Mouse (Mus musculus): ENCODE measurements around the gene Cfap221. TPM values are rescaled to one million over a fixed set of nuclear protein-coding genes. Genes with fewer than 3 reads are reported as not detected.
A peak's percentile ranks its signal among the peaks of the same experiment; 100 is the strongest.

The Cfap221 gene
- polyA plus RNA-seq, 1 experiment from 2014 or later, result 0.08 TPM

DNA sequence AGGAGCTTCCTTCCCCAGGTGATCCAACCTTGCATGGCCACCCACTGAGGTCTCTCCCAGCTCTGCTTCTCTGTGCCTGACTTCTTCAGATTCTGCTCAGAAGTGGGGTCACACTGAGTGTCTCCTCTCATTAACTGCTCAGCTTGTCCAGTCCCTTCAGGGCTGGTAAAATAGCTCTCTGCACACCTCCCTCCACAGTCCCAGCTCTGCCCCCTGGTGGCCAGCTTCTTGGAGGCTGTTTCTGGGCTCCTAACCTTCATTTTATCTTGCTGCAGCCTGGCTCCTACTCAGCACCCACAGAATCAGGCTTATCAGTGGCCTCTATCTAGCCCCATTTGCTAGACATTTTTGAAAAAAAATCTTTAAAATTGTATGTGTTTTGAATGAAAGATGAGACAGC lies 16.1 kb upstream of the Cfap221 start:
- H3K4me1 ChIP-seq (ENCODE audit: control insufficient read depth, insufficient read depth, low read length), result no peaks in the 10 kb centered on the region
- no peak overlapping the region for H3K4me2 ChIP-seq
- H3K4me3 ChIP-seq (ENCODE audit: low read depth, low read length), result no peak overlapping the region
- no peaks in the 10 kb centered on the region for H3K36me3 ChIP-seq (ENCODE audit: control insufficient read depth, insufficient read depth, low read length)
- H3K27ac ChIP-seq (ENCODE audit: low read depth, low read length), result no peak overlapping the region
- peaks cover 1% of the 10 kb centered on the region; the same call in 1 of the 2 replicates for H3K27me3 ChIP-seq (ENCODE audit: control insufficient read depth, insufficient read depth, low read length)
- H3K9me3 ChIP-seq (ENCODE audit: control insufficient read depth, low read length), result no peaks in the 10 kb centered on the region
- no peak overlapping the region for H3K9ac ChIP-seq (ENCODE audit: low read length)
- DNase-seq (ENCODE audit: low spot score, missing footprints), result peak; percentile 97
- ATAC-seq (ENCODE audit: low FRiP score), result peak; percentile 48; the same call in 1 of the 2 replicates

DNA sequence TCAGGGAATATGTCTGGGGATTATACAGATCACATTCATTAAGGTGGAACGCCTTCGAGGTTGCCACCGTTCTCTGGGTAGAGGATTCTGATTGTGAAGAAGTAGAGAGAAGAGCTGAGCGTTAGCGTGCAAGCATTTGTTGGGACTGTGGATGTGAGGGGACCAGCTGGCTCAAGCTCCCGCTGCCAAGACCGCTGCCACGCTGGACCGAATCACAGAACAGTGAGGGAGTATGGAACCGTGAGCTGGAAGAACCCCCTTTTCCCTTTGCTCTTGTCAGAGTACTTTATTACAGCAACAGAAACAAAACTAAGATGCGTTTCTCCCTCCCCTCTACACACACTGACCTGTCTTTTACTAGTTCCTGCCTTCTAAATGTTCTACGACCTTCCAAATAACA lies 15.6 kb upstream of the Cfap221 start:
- Histone ChIP-seq H3K36me3 (ENCODE audit: control insufficient read depth, insufficient read depth, low read length) (no peaks in the 10 kb centered on the region), H3K4me1 (ENCODE audit: control insufficient read depth, insufficient read depth, low read length) (0 out of 2 replicates have a peak, but pooled peaks cover under 1% of the 10 kb centered on the region), H3K27me3 (ENCODE audit: control insufficient read depth, insufficient read depth, low read length) (peaks cover 6% of the 10 kb centered on the region; the same call in 1 of the 2 replicates), H3K4me3 (ENCODE audit: low read depth, low read length) (no peak overlapping the region), H3K9ac (ENCODE audit: low read length) (no peak overlapping the region), H3K4me2 (no peak overlapping the region), H3K27ac (ENCODE audit: low read depth, low read length) (no peak overlapping the region), H3K9me3 (ENCODE audit: control insufficient read depth, low read length) (no peaks in the 10 kb centered on the region)
- ATAC-seq (ENCODE audit: low FRiP score) (no peak), DNase-seq (ENCODE audit: low spot score, missing footprints) (peak; percentile 76)
- WGBS, result 83% methylated on average over 12 of the region's 12 CpGs

DNA sequence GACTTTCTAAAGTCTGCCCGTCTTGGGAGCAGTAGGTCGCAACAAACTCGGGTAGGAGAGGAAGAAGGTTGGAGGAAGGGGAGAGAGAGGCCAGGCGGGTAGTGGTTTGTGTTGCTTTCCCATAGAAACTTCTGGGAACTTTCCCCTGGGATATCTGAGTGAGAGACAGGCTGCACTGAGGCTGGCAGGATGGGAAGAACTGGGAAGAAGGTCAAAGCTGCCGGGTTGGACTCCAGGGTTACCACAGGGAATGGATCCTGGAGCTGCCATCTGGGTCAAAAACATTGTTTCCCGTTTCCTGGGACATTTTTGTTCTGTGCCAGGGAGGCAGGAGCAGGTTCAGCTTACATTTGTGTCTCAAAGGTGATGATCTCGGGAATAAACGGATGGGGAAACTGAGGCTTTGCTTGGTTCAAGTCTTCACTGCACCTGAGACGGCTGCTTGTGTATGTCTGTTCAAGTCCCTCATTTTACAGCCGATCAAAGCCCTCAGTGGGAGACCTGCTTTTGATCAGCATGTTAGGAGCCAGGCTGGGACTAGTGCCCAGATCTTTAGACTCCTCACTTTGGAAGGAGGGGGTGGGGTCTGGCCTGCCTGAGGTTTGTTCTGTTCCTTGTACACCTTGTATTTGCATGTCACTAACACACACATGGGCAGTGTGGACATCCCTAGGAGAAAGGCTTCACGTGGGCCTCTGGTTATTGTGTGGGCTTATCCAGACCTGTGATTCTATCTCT lies 11.0 kb upstream of the Cfap221 start:
- WGBS, result 19% methylated on average over 11 of the region's 11 CpGs

DNA sequence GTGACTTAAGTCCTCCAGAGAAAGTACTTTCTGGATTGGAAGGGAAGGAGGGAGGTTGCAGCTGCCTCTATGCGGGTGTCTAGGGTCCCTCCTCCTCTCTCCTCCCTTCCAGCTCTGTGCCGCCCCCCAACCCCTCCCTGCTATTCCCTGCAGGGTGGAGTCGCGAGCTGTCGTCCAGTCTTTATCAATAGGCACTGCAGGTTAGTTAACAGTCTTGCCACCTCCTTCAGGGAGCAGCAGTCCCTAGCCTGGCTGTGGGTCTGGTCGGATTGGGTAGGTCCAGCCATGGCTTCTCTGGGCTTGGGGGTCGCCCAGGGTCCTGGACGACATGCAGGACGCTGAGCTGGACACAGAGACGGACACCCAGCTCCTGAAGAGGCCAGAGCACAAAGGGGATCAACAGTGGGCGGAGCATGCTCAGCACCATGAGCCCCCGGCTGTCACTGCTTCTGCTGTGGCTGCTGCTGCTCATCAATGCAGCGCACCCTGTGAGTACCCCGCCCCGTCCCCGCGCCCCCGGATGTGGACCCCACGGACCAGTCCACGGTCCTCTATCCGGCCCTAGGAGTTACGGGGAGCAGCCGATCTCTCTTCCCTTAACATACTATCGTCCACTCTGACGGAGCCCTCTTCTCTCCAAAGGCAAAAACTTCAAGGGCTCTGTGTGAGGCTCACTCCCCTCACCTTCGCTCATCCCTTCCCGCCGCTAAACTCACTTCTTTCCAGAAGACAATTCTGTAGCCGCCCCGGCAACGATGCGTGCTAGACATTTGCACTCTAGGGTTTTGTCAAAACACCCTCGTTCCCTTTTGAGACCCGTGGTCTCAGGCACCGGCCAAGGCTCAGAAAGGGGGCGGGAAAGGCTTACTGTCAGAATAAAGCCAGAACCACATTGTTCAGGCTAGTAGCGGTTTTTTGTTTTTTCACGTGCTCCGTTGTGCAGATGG lies 10.1 kb upstream of the Cfap221 start, which contains the start of gene Sctr:
Gene Sctr (plus strand): TSS at position 51 of the 947 bp plus-strand sequence.
- under 1% methylated on average over 39 of the region's 39 CpGs for WGBS
- Histone ChIP-seq H3K36me3 (ENCODE audit: control insufficient read depth, insufficient read depth, low read length) (no peaks in the 10 kb centered on the region), H3K27me3 (ENCODE audit: control insufficient read depth, insufficient read depth, low read length) (0 out of 2 replicates have a peak, but pooled peaks cover 6% of the 10 kb centered on the region), H3K27ac (ENCODE audit: low read depth, low read length) (no peak within 1 kb of the TSS), H3K4me1 (ENCODE audit: control insufficient read depth, insufficient read depth, low read length) (peaks cover 3% of the 10 kb centered on the region; the same call in 1 of the 2 replicates), H3K4me2 (peak within 1 kb of the TSS; percentile 70), H3K9me3 (ENCODE audit: control insufficient read depth, low read length) (no peaks in the 10 kb centered on the region), H3K4me3 (ENCODE audit: low read depth, low read length) (peak within 1 kb of the TSS; percentile 38), H3K9ac (ENCODE audit: low read length) (peak within 1 kb of the TSS; percentile 62)
- peak; percentile 91 for ATAC-seq (ENCODE audit: low FRiP score)
- peak; percentile 95 for DNase-seq (ENCODE audit: low spot score, missing footprints)

More for the DNA sequence above, 11.0 kb upstream of the Cfap221 start:
- Histone ChIP-seq H3K36me3 (ENCODE audit: control insufficient read depth, insufficient read depth, low read length) (no peaks in the 10 kb centered on the region), H3K27me3 (ENCODE audit: control insufficient read depth, insufficient read depth, low read length) (0 out of 2 replicates have a peak, but pooled peaks cover 6% of the 10 kb centered on the region), H3K27ac (ENCODE audit: low read depth, low read length) (no peak overlapping the region), H3K4me1 (ENCODE audit: control insufficient read depth, insufficient read depth, low read length) (peaks cover 3% of the 10 kb centered on the region; the same call in 1 of the 2 replicates), H3K4me2 (peak overlapping the region; percentile 70), H3K4me3 (ENCODE audit: low read depth, low read length) (peak overlapping the region; percentile 38; the same call in 1 of the 2 replicates), H3K9me3 (ENCODE audit: control insufficient read depth, low read length) (no peaks in the 10 kb centered on the region), H3K9ac (ENCODE audit: low read length) (peak overlapping the region; percentile 62; the same call in 1 of the 2 replicates)
- ATAC-seq (ENCODE audit: low FRiP score) (no peak), DNase-seq (ENCODE audit: low spot score, missing footprints) (peak; percentile 82)

DNA sequence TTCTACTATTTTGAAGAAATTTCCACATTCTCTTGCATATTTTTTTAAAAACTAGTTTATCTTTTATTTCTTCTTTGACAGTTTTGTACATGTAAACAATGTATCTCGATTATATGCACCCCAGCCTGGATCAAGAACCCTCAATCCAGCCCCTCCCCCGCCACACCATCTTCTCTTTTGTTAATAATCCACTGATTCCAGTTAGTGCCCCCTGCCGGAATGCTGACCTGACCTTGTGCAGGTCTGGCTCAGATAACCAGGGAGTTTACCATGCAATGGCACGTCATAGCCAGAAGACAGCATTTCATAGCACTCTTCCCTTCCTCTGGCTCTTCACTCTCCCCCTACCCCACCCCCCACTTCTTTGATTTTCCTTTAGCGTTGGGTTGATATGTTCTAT lies 610 bp upstream of the Cfap221 start:
- WGBS, result 30% methylated on average over 5 of the region's 5 CpGs
- DNase-seq (ENCODE audit: low spot score, missing footprints), result peak; percentile 82
- no peak overlapping the region for H3K27ac ChIP-seq (ENCODE audit: low read depth, low read length)
- no peaks in the 10 kb centered on the region for H3K9me3 ChIP-seq (ENCODE audit: control insufficient read depth, low read length)
- H3K36me3 ChIP-seq (ENCODE audit: control insufficient read depth, insufficient read depth, low read length), result no peaks in the 10 kb centered on the region
- H3K4me3 ChIP-seq (ENCODE audit: low read depth, low read length), result peak overlapping the region; percentile 37; the same call in 1 of the 2 replicates
- peak; percentile 23; the same call in 1 of the 2 replicates for ATAC-seq (ENCODE audit: low FRiP score)
- H3K9ac ChIP-seq (ENCODE audit: low read length), result no peak overlapping the region
- peak overlapping the region; percentile 55 for H3K4me2 ChIP-seq
- no peaks in the 10 kb centered on the region for H3K27me3 ChIP-seq (ENCODE audit: control insufficient read depth, insufficient read depth, low read length)
- H3K4me1 ChIP-seq (ENCODE audit: control insufficient read depth, insufficient read depth, low read length), result no peaks in the 10 kb centered on the region

DNA sequence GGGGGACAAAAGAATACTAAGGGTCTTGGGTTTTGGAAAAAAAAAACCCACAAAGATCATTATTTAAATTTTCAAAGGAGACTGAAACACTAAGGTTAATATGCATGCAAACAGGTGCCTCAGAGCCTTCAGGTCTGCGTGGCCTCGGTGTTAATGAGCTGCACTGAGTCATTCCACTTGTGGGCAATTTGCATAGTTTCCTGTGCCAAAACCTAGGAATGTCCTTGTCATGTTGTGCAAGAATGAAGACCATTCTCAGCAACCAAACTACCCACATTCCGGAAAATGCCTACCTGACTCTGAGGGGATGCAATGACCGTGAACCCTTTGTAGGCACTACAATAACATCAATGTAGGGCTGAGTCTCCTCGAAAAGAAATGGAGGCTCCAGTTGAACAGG lies 10.5 kb downstream of the Cfap221 start:
- no peak for ATAC-seq (ENCODE audit: low FRiP score)
- no peak overlapping the region for H3K9ac ChIP-seq (ENCODE audit: low read length)
- H3K27ac ChIP-seq (ENCODE audit: low read depth, low read length), result no peak overlapping the region
- H3K4me1 ChIP-seq (ENCODE audit: control insufficient read depth, insufficient read depth, low read length), result no peaks in the 10 kb centered on the region
- no peak overlapping the region for H3K4me3 ChIP-seq (ENCODE audit: low read depth, low read length)
- WGBS, result 86% methylated on average over 5 of the region's 5 CpGs
- H3K4me2 ChIP-seq, result no peak overlapping the region
- H3K9me3 ChIP-seq (ENCODE audit: control insufficient read depth, low read length), result no peaks in the 10 kb centered on the region
- no peak for DNase-seq (ENCODE audit: low spot score, missing footprints)
- H3K27me3 ChIP-seq (ENCODE audit: control insufficient read depth, insufficient read depth, low read length), result no peaks in the 10 kb centered on the region
- H3K36me3 ChIP-seq (ENCODE audit: control insufficient read depth, insufficient read depth, low read length), result no peaks in the 10 kb centered on the region

DNA sequence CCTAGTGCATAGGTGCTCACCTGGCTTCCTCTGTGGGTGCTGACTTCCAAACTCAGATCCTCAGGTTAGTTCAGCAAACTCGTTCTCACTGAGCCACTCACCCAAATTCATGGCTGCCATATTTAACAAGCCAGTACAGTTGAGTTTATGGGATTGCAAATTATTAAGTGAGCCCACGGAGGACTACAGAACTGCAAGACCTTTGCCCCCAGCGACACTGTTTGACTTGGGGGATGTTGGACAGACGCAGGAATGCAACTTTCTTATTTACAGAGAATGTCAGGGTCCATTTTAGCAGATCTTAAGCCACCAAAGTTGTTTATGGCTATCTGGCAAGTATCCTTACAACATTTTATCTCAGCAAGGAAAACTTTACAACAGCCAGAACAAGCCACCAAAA lies 21.9 kb downstream of the Cfap221 start:
- H3K9ac ChIP-seq (ENCODE audit: low read length), result no peak overlapping the region
- no peaks in the 10 kb centered on the region for H3K36me3 ChIP-seq (ENCODE audit: control insufficient read depth, insufficient read depth, low read length)
- ATAC-seq (ENCODE audit: low FRiP score), result no peak
- H3K27me3 ChIP-seq (ENCODE audit: control insufficient read depth, insufficient read depth, low read length), result no peaks in the 10 kb centered on the region
- no peak overlapping the region for H3K4me2 ChIP-seq
- WGBS, result 75% methylated on average over 4 of the region's 4 CpGs
- no peak overlapping the region for H3K27ac ChIP-seq (ENCODE audit: low read depth, low read length)
- no peak for DNase-seq (ENCODE audit: low spot score, missing footprints)
- no peaks in the 10 kb centered on the region for H3K4me1 ChIP-seq (ENCODE audit: control insufficient read depth, insufficient read depth, low read length)
- no peaks in the 10 kb centered on the region for H3K9me3 ChIP-seq (ENCODE audit: control insufficient read depth, low read length)
- no peak overlapping the region for H3K4me3 ChIP-seq (ENCODE audit: low read depth, low read length)

DNA sequence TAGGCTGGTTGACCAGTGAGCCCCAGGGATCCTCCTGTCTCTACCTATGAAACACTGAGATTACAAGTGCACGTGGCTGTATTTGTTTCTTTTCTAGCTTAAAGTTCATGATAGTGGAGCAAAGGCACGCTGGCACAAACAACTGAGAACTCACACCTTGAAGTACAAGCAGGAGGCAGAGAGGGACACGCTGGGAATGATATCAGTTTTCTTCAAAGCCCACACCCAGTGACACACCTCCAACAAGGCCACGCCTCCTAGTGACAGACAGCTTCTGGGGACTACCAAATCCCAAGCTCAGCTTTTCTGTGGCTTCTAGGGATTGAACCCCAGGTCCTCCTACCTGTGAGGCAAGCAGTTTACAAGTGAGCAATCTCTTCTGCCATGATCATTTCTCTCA lies 23.9 kb downstream of the Cfap221 start:
- WGBS, result 45% methylated on average over 4 of the region's 4 CpGs
- Histone ChIP-seq H3K36me3 (ENCODE audit: control insufficient read depth, insufficient read depth, low read length) (no peaks in the 10 kb centered on the region), H3K9me3 (ENCODE audit: control insufficient read depth, low read length) (no peaks in the 10 kb centered on the region), H3K4me2 (no peak overlapping the region), H3K4me1 (ENCODE audit: control insufficient read depth, insufficient read depth, low read length) (no peaks in the 10 kb centered on the region), H3K4me3 (ENCODE audit: low read depth, low read length) (no peak overlapping the region), H3K27me3 (ENCODE audit: control insufficient read depth, insufficient read depth, low read length) (no peaks in the 10 kb centered on the region), H3K9ac (ENCODE audit: low read length) (no peak overlapping the region), H3K27ac (ENCODE audit: low read depth, low read length) (no peak overlapping the region)
- no peak for ATAC-seq (ENCODE audit: low FRiP score)
- no peak for DNase-seq (ENCODE audit: low spot score, missing footprints)
